Mouse (Mus musculus) central nervous system, embryonic 14 days (tissue): ENCODE results near the gene Axdnd1. TPM values are rescaled to one million over a fixed set of nuclear protein-coding genes. Genes with fewer than 3 reads are reported as not detected.

Source experiments
- polyA plus RNA-seq: library from polyadenylated mRNA; depleted of rRNA; stranded (reverse); fragments of >200 nt; gene quantifications from 2 replicates; pipeline ENCODE4 v1.2.3, GENCODE M21; 2012; rRNA removed

The Axdnd1 gene
- 0.34 TPM in 2 replicates for polyA plus RNA-seq

GRCm38 (mm10) chr1:156420671-156421297, at the start of gene Axdnd1:
TSS of gene Axdnd1 (minus strand) at chr1:156421159.

GRCm38 (mm10) chr1:156365740-156366139, 55.2 kb downstream of the Axdnd1 start, which contains the start of gene Gm2000:
TSS of gene Gm2000 (plus strand) at chr1:156366040.

GRCm38 (mm10) chr1:156310630-156311029, 110.3 kb downstream of the Axdnd1 start, which contains the start of gene Nphs2:
TSS of gene Nphs2 (plus strand) at chr1:156310727.

GRCm38 (mm10) chr1:156302911-156303749, 117.8 kb downstream of the Axdnd1 start, which contains the start of gene Tdrd5:
TSS of gene Tdrd5 (minus strand) at chr1:156303664.

Other genes with a start within 250 kb of the Axdnd1 start
- gene Fam163a, start 216.1 kb downstream of the Axdnd1 start, polyA plus RNA-seq, result 2.1 and 2.8 TPM in 2 replicates
- 0.77 and 0.94 TPM in 2 replicates for gene Tdrd5, start 117.5 kb downstream of the Axdnd1 start, polyA plus RNA-seq
- gene Nphs2, start 110.4 kb downstream of the Axdnd1 start, polyA plus RNA-seq, result 0.14 and 0.17 TPM in 2 replicates
- gene Gm2000, start 55.1 kb downstream of the Axdnd1 start, polyA plus RNA-seq, result 36.9 and 41.3 TPM in 2 replicates
- gene Soat1, start 53.2 kb upstream of the Axdnd1 start, polyA plus RNA-seq, result 15.0 and 16.3 TPM in 2 replicates
- 6.8 and 7.1 TPM in 2 replicates for gene Gm10031, start 102.9 kb upstream of the Axdnd1 start, polyA plus RNA-seq
- 14.4 and 14.7 TPM in 2 replicates for gene Abl2, start 137.6 kb upstream of the Axdnd1 start, polyA plus RNA-seq